Mouse (Mus musculus): ENCODE measurements around the gene Elane.
A peak's percentile ranks its signal among the peaks of the same experiment; 100 is the strongest.

DNA sequence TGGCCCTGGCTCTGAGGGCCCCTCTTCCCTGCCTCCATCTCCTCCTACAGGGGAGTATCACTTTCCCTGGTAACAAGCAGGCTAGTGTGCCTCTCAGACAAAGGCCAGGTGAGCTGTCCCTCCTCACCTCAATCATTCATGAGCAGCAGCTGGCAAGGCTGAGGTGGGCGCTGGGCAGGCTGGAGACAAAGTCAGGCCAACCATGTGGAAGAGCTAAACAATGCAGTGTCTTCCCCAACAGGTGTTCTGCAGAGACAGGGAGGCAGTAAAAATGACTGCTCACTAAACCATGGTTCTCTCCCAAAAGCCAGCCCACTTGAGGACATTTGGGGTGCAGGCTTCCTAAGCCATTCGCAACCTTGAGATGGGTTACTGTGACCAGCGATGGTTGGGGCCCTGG lies 34.4 kb upstream of the Elane start:
- no peak for TF ChIP-seq USF1 (IDR thresholded peaks at IDR 0.05; ENCODE audit: low read depth)
- TF ChIP-seq MAX (IDR thresholded peaks at IDR 0.05; ENCODE audit: low read depth), result no peak
- no peak for TF ChIP-seq CEBPB (IDR thresholded peaks at IDR 0.05; ENCODE audit: insufficient read depth, poor library complexity, severe bottlenecking)
- TF ChIP-seq TCF3 (IDR thresholded peaks at IDR 0.05; ENCODE audit: insufficient read length, low read depth), result no peak
- no peak for TF ChIP-seq POLR2A (IDR thresholded peaks at IDR 0.05; ENCODE audit: insufficient read length, low read depth)
- no peak for TF ChIP-seq E2F4 (IDR thresholded peaks at IDR 0.05; ENCODE audit: insufficient read depth)
- peak in 1 of 3 experiments; percentile 60 for TF ChIP-seq MYOG (IDR thresholded peaks at IDR 0.05; ENCODE audit: control insufficient read depth in 1 of 3, insufficient read depth in 1 of 3, insufficient read length in 2 of 3, low read depth in 2 of 3)
- TF ChIP-seq MYOD1 (IDR thresholded peaks at IDR 0.05; ENCODE audit: control insufficient read depth in 1 of 3, insufficient read length in 2 of 3, low read depth in 2 of 3), result peak in 2 of 3 experiments; percentile 45 to 66
- TF ChIP-seq POLR2AphosphoS2 (IDR thresholded peaks at IDR 0.05; ENCODE audit: insufficient read length, low read depth), result no peak
